Mouse (Mus musculus) embryonic facial prominence, embryonic 12.5 days (tissue): ENCODE measurements around the gene Zdhhc19. TPM values are rescaled to one million over a fixed set of nuclear protein-coding genes. Genes with fewer than 3 reads are reported as not detected.

Experiments
- ATAC-seq: fragments of 200-750 bp; cut with Nextera tagmentation; 2 replicates; pipeline ENCODE4 v1.8.0; 2017; ENCODE audit not compliant: insufficient number of reproducible peaks, insufficient read depth, low FRiP score, low TSS enrichment
- H3K27ac ChIP-seq: fragments of 300-500 bp; sonication (generic); 2 replicates; pipeline ENCODE4 v1.5.1; 2016; ENCODE audit warnings: mild to moderate bottlenecking
- H3K27me3 ChIP-seq: fragments of 300-500 bp; sonication (generic); 2 replicates; pipeline ENCODE4 v1.6.1; 2016; ENCODE audit warnings: mild to moderate bottlenecking, moderate library complexity
- H3K36me3 ChIP-seq: fragments of 300-500 bp; sonication (generic); 2 replicates; pipeline ENCODE4 v1.6.1; 2016; ENCODE audit warnings: mild to moderate bottlenecking
- H3K4me1 ChIP-seq: fragments of 300-500 bp; sonication (generic); 2 replicates; pipeline ENCODE4 v1.6.1; 2016
- H3K4me2 ChIP-seq: fragments of 300-500 bp; sonication (generic); replicated peaks from 2 replicates; pipeline ENCODE4 v1.6.1; 2016; ENCODE audit warnings: mild to moderate bottlenecking, moderate library complexity
- H3K4me3 ChIP-seq: fragments of 300-500 bp; sonication (generic); 2 replicates; pipeline ENCODE4 v1.5.1; 2016; ENCODE audit warnings: mild to moderate bottlenecking
- H3K9ac ChIP-seq: fragments of 300-500 bp; sonication (generic); 2 replicates; pipeline ENCODE4 v1.6.1; 2016; ENCODE audit warnings: mild to moderate bottlenecking, moderate library complexity
- H3K9me3 ChIP-seq: fragments of 300-500 bp; sonication (generic); 2 replicates; pipeline ENCODE4 v1.6.1; 2016; ENCODE audit warnings: mild to moderate bottlenecking, moderate library complexity
- WGBS: fragments of 180-500 bp; shearing (Covaris S2); methylation state at CpG from one replicate; pipeline ENCODE4 v1.1.7; 2016; 5-methylcytosine and 5-hydroxymethylcytosine counted together
- polyA plus RNA-seq: library from polyadenylated mRNA; unstranded; fragments of >200 nt; fragmentation: Nextera tagmentation; extraction: Ambion mirVana; gene quantifications from 2 replicates; pipeline ENCODE4 v1.2.1, GENCODE M21; 2016

Gene Zdhhc19
- polyA plus RNA-seq, 1 experiment from 2014 or later: not detected

GRCm38 (mm10) chr16:32508506-32509065, 12.5 kb downstream of the Zdhhc19 start:
- Histone ChIP-seq H3K9me3 (no peaks in the 10 kb centered on the region), H3K27me3 (0 out of 2 replicates have a peak, but pooled peaks cover 4% of the 10 kb centered on the region), H3K4me3 (no peak overlapping the region), H3K27ac (0 out of 2 replicates have a peak overlapping the region, but pooled peaks have one; percentile 12), H3K9ac (0 out of 2 replicates have a peak overlapping the region, but pooled peaks have one; percentile 2), H3K4me1 (peaks cover 3% of the 10 kb centered on the region; the same call in 1 of the 2 replicates), H3K4me2 (no peak overlapping the region), H3K36me3 (no peaks in the 10 kb centered on the region)
- WGBS: 40% methylated on average over 3 of the region's 3 CpGs
- no peak for ATAC-seq

GRCm38 (mm10) chr16:32509066-32509942, 13.2 kb downstream of the Zdhhc19 start:
- H3K4me3 ChIP-seq: no peak overlapping the region
- H3K36me3 ChIP-seq: no peaks in the 10 kb centered on the region
- peaks cover 3% of the 10 kb centered on the region; the same call in 1 of the 2 replicates for H3K4me1 ChIP-seq
- 0 out of 2 replicates have a peak, but pooled peaks cover 4% of the 10 kb centered on the region for H3K27me3 ChIP-seq
- H3K9ac ChIP-seq: no peak overlapping the region
- ATAC-seq: no peak
- 65% methylated on average over 9 of the region's 9 CpGs for WGBS
- H3K27ac ChIP-seq: 0 out of 2 replicates have a peak overlapping the region, but pooled peaks have one; percentile 12
- no peak overlapping the region for H3K4me2 ChIP-seq
- no peaks in the 10 kb centered on the region for H3K9me3 ChIP-seq

DNA sequence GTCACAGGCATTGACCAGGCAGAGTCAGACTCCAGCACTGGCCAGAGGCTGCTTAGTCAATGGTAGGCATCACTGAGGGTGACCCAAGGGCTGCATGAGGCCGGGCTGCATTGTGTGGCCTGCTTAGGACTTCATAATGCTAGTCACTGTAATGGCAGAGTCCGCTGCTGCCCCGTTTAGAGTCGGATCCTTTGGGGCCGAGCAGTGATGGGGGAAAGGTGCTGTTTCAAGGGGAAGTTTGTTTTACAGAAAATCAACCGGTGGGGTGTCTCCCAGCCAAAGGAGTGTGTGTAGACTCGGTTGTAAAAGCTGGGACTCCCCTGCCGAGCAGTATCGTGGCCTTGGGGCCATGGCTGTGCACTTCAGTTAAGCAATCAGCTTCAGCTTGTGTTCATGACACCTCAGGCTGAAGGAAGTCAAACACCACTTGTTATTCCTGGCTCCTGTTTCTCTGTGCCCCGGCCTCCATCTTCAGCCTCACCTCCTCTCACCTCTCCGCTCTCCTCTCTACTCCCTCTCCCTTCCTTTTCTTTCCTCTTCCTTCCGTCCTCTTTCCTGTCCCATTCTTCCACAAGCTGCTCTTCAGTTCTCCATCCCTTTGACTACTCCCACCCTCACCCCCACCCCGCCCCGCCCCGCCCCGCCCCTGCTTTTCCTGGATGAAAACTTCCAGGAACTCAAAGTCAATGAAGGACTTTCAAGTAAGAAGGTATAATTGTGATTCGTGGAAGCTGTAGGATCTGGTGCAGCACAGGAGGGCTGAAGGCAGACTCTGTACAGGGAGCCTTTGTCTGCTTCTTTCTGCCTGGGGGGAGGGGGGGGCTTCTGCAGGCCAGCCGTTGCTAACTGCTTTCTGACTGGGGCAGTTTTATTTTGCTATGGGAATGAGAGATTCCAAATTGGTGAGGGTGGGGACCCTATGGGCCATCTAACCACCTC, 14.6 kb downstream of the Zdhhc19 start:
- H3K4me1 ChIP-seq: peaks cover 6% of the 10 kb centered on the region; the same call in 1 of the 2 replicates
- no peaks in the 10 kb centered on the region for H3K36me3 ChIP-seq
- H3K9me3 ChIP-seq: no peaks in the 10 kb centered on the region
- no peak for ATAC-seq
- no peak overlapping the region for H3K4me2 ChIP-seq
- H3K27me3 ChIP-seq: 0 out of 2 replicates have a peak, but pooled peaks cover 4% of the 10 kb centered on the region
- no peak overlapping the region for H3K4me3 ChIP-seq
- 67% methylated on average over 18 of the region's 18 CpGs for WGBS
- 0 out of 2 replicates have a peak overlapping the region, but pooled peaks have one; percentile 43 for H3K27ac ChIP-seq
- H3K9ac ChIP-seq: no peak overlapping the region

DNA sequence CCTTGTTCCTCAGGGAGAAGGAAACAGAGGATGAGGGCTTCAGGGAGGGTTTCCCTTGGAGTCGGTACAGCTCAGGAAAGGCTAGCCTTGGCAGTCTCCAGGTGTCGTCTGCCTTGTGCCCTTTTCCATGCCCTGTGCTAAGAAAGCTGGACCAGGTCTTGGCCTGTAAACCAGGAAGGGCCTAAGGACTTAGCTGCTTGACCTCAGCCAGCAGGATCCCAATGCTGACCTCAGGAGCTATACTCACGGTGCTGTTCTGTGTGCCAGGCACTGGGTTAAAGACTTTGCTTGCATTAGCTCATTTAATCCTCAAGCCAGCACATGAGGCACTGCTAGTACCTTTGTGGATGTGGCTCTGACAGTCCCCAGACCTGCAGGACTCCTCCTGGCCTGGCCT, 15.3 kb downstream of the Zdhhc19 start:
- H3K27me3 ChIP-seq: no peaks in the 10 kb centered on the region
- no peaks in the 10 kb centered on the region for H3K9me3 ChIP-seq
- peaks cover 12% of the 10 kb centered on the region; the same call in 1 of the 2 replicates for H3K4me1 ChIP-seq
- no peak overlapping the region for H3K4me3 ChIP-seq
- no peak overlapping the region for H3K4me2 ChIP-seq
- ATAC-seq: no peak
- no peak overlapping the region for H3K9ac ChIP-seq
- H3K27ac ChIP-seq: 0 out of 2 replicates have a peak overlapping the region, but pooled peaks have one; percentile 43
- no peaks in the 10 kb centered on the region for H3K36me3 ChIP-seq
- 69% methylated on average over 3 of the region's 3 CpGs for WGBS

GRCm38 (mm10) chr16:32511827-32512490, 15.9 kb downstream of the Zdhhc19 start:
- WGBS: 88% methylated on average over 8 of the region's 8 CpGs
- H3K27ac ChIP-seq: no peak overlapping the region
- H3K9ac ChIP-seq: no peak overlapping the region
- H3K9me3 ChIP-seq: no peaks in the 10 kb centered on the region
- no peaks in the 10 kb centered on the region for H3K36me3 ChIP-seq
- H3K4me3 ChIP-seq: no peak overlapping the region
- peaks cover 16% of the 10 kb centered on the region; the same call in 1 of the 2 replicates for H3K4me1 ChIP-seq
- no peaks in the 10 kb centered on the region for H3K27me3 ChIP-seq
- no peak overlapping the region for H3K4me2 ChIP-seq
- ATAC-seq: no peak

- Histone ChIP-seq H3K27ac (no peak overlapping the region), H3K4me1 (peaks cover 16% of the 10 kb centered on the region; the same call in 1 of the 2 replicates), H3K36me3 (no peaks in the 10 kb centered on the region), H3K4me2 (no peak overlapping the region), H3K9ac (no peak overlapping the region), H3K27me3 (no peaks in the 10 kb centered on the region), H3K4me3 (no peak overlapping the region), H3K9me3 (no peaks in the 10 kb centered on the region)
- WGBS: 77% methylated on average over 3 of the region's 3 CpGs
- ATAC-seq: no peak
Measured at GRCm38 (mm10) chr16:32512921-32513320, 16.9 kb downstream of the Zdhhc19 start.

- no peak for ATAC-seq
Measured at GRCm38 (mm10) chr16:32513401-32513800, 17.3 kb downstream of the Zdhhc19 start.

DNA sequence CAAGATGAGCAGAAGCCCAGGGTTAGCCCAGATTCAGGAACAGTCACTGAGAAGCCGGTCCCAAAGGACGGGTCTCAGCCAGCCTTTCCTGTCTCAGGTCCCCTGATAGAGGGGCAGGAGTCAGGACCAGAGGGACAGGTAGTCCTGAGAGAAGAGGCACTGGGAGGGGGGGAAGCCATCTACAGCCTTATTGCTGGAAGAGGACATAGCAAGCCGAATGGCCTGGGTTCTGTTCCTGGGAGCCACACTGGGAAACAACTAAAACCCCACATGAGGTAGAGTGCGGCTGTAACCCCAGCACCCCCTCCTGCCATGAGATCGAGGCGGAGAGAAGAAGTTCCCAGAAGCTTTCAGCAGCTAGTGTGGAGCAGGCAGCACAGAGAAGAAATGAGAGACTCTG, 17.9 kb downstream of the Zdhhc19 start:
- WGBS: 87% methylated on average over 6 of the region's 6 CpGs
- no peak for ATAC-seq

More at GRCm38 (mm10) chr16:32513401-32513800, 17.3 kb downstream of the Zdhhc19 start:
- H3K27ac ChIP-seq: no peak overlapping the region
- no peak overlapping the region for H3K9ac ChIP-seq
- no peaks in the 10 kb centered on the region for H3K27me3 ChIP-seq
- no peaks in the 10 kb centered on the region for H3K36me3 ChIP-seq
- WGBS: 82% methylated on average over 6 of the region's 6 CpGs
- no peak overlapping the region for H3K4me3 ChIP-seq
- no peaks in the 10 kb centered on the region for H3K9me3 ChIP-seq
- H3K4me2 ChIP-seq: no peak overlapping the region
- peaks cover 16% of the 10 kb centered on the region; the same call in 1 of the 2 replicates for H3K4me1 ChIP-seq

GRCm38 (mm10) chr16:32516006-32516962, 20.2 kb downstream of the Zdhhc19 start:
- no peaks in the 10 kb centered on the region for H3K36me3 ChIP-seq
- peak overlapping the region; percentile 46 for H3K4me2 ChIP-seq
- 0 out of 2 replicates have a peak overlapping the region, but pooled peaks have one; percentile 9 for H3K4me3 ChIP-seq
- H3K9me3 ChIP-seq: no peaks in the 10 kb centered on the region
- peak overlapping the region; percentile 94 for H3K27ac ChIP-seq
- 12% methylated on average over 21 of the region's 21 CpGs for WGBS
- ATAC-seq: peak; percentile 86
- H3K27me3 ChIP-seq: no peaks in the 10 kb centered on the region
- peaks cover 13% of the 10 kb centered on the region; the same call in 1 of the 2 replicates for H3K4me1 ChIP-seq
- H3K9ac ChIP-seq: peak overlapping the region; percentile 54

More for the DNA sequence above, 17.9 kb downstream of the Zdhhc19 start:
- H3K27ac ChIP-seq: no peak overlapping the region
- no peaks in the 10 kb centered on the region for H3K36me3 ChIP-seq
- no peak overlapping the region for H3K9ac ChIP-seq
- no peaks in the 10 kb centered on the region for H3K27me3 ChIP-seq
- H3K9me3 ChIP-seq: no peaks in the 10 kb centered on the region
- peaks cover 16% of the 10 kb centered on the region; the same call in 1 of the 2 replicates for H3K4me1 ChIP-seq
- H3K4me2 ChIP-seq: no peak overlapping the region
- H3K4me3 ChIP-seq: no peak overlapping the region
